Mouse (Mus musculus) testis, adult 2 months (tissue): ENCODE data around the gene Hoxd12. TPM values are rescaled to one million over a fixed set of nuclear protein-coding genes. Genes with fewer than 3 reads are reported as not detected.
A peak's percentile ranks its signal among the peaks of the same experiment; 100 is the strongest.

Experiments used
- H3K27ac ChIP-seq: fragments of 200-500 bp; 2 replicates; pipeline ENCODE4 v1.5.1; 2012; ENCODE audit warnings: low read depth, low read length; ENCODE audit not compliant: control insufficient read depth, insufficient read depth
- H3K27me3 ChIP-seq: fragments of 200-500 bp; 2 replicates; pipeline ENCODE4 v1.6.1; 2012; ENCODE audit warnings: mild to moderate bottlenecking, low read length, moderate library complexity; ENCODE audit not compliant: control insufficient read depth, insufficient read depth
- H3K36me3 ChIP-seq: fragments of 200-500 bp; 2 replicates; pipeline ENCODE4 v1.6.1; 2012; ENCODE audit warnings: mild to moderate bottlenecking, low read length; ENCODE audit not compliant: control insufficient read depth, insufficient read depth
- H3K4me1 ChIP-seq: fragments of 200-500 bp; 2 replicates; pipeline ENCODE4 v1.6.1; 2012; ENCODE audit warnings: low read length; ENCODE audit not compliant: control insufficient read depth, insufficient read depth
- H3K4me3 ChIP-seq: fragments of 200-500 bp; 2 replicates; pipeline ENCODE4 v1.5.1; 2012; ENCODE audit warnings: low read depth, mild to moderate bottlenecking, low read length, moderate library complexity, mixed read lengths; ENCODE audit not compliant: control insufficient read depth
- CTCF ChIP-seq: fragments of 200-500 bp; IDR thresholded peaks from 2 replicates; pipeline ENCODE4 v1.5.1; 2012; ENCODE audit warnings: low read depth, mild to moderate bottlenecking, inconsistent platforms, low read length, moderate library complexity; ENCODE audit not compliant: control insufficient read depth, insufficient read depth, insufficient replicate concordance
- POLR2A ChIP-seq: fragments of 200-500 bp; IDR thresholded peaks from 2 replicates; pipeline ENCODE4 v1.6.1; 2012; ENCODE audit warnings: low read depth, mild to moderate bottlenecking, inconsistent platforms, low read length, moderate library complexity; ENCODE audit not compliant: control insufficient read depth
- polyA plus RNA-seq: library from polyadenylated mRNA; depleted of rRNA; stranded (reverse); fragments of >200 nt; gene quantifications from 2 replicates; pipeline ENCODE4 v1.2.3, GENCODE M21; 2012

Gene Hoxd12
- polyA plus RNA-seq, 1 experiment, result not detected

DNA sequence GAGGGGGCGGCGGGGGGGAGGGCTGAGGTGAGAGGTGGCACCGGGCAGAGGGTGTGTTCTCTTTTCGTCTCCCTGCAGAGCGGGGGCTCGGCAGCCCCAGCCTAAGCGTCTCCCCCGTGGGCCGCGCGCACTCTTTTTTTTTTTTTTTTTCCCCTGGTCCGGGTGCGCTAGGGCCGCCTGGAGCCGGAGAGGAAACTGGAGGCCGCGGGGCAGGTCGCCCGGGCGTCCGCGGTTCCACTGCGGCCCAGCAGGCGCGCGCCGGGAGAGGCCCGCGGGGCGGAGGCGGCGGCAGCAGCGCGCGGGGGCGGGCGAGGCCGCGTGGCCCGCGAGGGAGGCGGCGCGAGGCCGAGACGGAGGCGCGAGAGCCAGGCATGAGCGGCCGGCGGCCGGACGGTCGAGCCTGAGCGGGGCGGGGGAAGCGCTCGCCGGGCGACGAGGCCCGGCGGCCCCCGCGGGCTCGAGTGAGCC, 30.2 kb downstream of the Hoxd12 start:
- Histone ChIP-seq H3K4me3 (peak overlapping the region; percentile 74), H3K27ac (peak overlapping the region; percentile 26), H3K4me1 (peaks cover 15% of the 10 kb centered on the region), H3K27me3 (no peaks in the 10 kb centered on the region), H3K36me3 (no peaks in the 10 kb centered on the region; the same call in 1 of the 2 replicates)
- TF ChIP-seq CTCF (no peak), POLR2A (no peak)

DNA sequence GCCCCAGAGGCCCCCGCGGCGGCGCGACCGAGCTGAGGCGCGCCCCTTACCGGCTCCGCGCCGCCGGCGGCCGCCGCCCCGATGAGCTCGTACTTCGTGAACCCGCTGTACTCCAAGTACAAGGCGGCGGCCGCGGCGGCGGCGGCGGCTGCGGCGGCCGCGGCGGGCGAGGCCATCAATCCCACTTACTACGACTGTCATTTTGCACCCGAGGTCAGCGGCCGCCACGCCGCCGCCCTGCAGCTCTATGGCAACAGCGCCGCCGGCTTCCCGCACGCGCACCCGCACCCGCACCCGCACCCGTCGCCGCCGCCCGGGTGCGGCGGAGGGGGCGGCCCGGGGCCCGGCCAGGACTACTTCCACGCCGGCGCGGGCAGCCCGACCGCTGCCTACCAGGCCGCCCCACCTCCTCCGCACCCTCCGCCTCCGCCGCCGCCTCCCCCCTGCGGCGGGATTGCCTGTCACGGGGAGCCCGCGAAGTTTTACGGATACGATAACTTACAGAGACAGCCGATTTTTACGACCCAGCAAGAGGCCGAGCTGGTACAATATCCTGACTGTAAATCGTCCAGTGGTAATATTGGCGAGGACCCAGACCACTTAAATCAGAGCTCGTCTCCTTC, 30.8 kb downstream of the Hoxd12 start:
- H3K36me3 ChIP-seq, result no peaks in the 10 kb centered on the region; the same call in 1 of the 2 replicates
- peaks cover 13% of the 10 kb centered on the region for H3K4me1 ChIP-seq
- no peaks in the 10 kb centered on the region for H3K27me3 ChIP-seq
- no peak for TF ChIP-seq CTCF
- TF ChIP-seq POLR2A, result peak; percentile 22; the same call in 1 of the 2 replicates
- peak overlapping the region; percentile 74 for H3K4me3 ChIP-seq
- H3K27ac ChIP-seq, result peak overlapping the region; percentile 26

DNA sequence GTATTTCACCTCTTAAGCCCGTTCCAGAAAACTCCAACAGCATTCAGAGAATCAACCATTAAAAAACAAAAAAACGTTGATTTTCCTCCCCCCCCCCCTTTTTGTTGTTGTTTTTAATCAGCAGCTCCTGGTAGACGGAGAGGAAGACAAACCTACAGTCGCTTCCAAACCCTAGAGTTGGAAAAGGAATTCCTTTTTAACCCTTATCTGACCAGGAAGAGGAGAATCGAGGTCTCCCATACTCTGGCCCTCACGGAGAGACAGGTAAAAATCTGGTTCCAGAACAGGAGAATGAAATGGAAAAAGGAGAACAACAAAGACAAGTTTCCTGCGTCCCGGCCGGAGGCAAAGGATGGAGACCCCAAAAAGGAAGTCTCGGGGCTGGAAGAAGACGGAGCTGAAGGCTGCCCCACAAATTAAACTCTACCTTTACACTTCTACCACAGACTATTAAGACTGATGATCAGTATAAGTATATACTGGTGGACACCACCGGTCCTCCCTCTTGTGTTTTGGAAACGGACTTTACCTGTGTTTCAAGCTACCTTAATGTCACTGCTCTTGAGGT, 31.7 kb downstream of the Hoxd12 start:
- H3K27me3 ChIP-seq, result no peaks in the 10 kb centered on the region
- no peaks in the 10 kb centered on the region; the same call in 1 of the 2 replicates for H3K36me3 ChIP-seq
- H3K4me3 ChIP-seq, result peak overlapping the region; percentile 74
- TF ChIP-seq CTCF (no peak), POLR2A (no peak)
- peaks cover 16% of the 10 kb centered on the region for H3K4me1 ChIP-seq
- H3K27ac ChIP-seq, result peak overlapping the region; percentile 30

DNA sequence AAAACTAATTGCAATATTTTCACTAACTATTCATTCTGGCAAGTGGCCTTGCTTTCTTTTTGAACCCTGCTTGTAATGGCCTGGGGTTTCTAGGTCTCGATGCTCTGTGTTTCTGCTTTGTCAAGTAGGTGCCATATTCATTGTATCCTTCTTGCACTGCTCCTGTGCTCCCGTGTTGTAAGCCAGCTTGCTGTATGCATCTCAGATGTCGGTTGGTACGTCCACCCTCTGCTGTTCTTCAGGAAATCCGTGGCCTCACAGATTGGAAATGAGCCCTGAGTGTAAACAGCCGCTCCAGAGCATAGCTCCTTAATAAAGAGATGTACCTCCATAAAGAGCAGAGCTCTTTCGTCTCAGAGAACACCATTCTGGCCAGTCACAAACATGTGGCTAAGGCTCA, 32.8 kb downstream of the Hoxd12 start:
- Histone ChIP-seq H3K4me1 (peaks cover 22% of the 10 kb centered on the region), H3K27me3 (peaks cover 7% of the 10 kb centered on the region; the same call in 1 of the 2 replicates), H3K27ac (peak overlapping the region; percentile 36; the same call in 1 of the 2 replicates), H3K36me3 (no peaks in the 10 kb centered on the region; the same call in 1 of the 2 replicates), H3K4me3 (peak overlapping the region; percentile 21; the same call in 1 of the 2 replicates)
- no peak for TF ChIP-seq CTCF
- no peak for TF ChIP-seq POLR2A

DNA sequence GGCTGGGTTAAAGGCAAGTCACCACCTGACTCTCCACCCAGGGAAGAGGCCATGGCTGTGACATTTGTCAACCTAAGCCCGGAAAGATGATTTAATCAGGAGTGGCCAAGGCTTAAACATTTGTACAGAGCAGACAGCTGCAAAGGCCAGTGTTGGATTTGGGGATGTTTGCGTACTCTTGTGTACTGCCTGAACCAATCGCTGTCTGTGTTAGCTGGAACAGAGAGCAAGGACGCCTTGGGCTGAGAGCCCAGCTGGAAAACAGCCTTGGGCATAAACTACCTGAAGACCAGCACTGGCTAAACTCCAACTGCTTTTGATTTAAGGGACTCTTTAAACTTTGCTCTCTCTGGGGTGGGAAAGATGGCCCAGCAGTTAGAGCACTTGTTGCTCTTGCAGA, 33.9 kb downstream of the Hoxd12 start:
- Histone ChIP-seq H3K4me3 (no peak overlapping the region), H3K27me3 (peaks cover 7% of the 10 kb centered on the region; the same call in 1 of the 2 replicates), H3K27ac (peak overlapping the region; percentile 49; the same call in 1 of the 2 replicates), H3K36me3 (no peaks in the 10 kb centered on the region; the same call in 1 of the 2 replicates), H3K4me1 (peaks cover 18% of the 10 kb centered on the region)
- no peak for TF ChIP-seq POLR2A
- TF ChIP-seq CTCF, result no peak

DNA sequence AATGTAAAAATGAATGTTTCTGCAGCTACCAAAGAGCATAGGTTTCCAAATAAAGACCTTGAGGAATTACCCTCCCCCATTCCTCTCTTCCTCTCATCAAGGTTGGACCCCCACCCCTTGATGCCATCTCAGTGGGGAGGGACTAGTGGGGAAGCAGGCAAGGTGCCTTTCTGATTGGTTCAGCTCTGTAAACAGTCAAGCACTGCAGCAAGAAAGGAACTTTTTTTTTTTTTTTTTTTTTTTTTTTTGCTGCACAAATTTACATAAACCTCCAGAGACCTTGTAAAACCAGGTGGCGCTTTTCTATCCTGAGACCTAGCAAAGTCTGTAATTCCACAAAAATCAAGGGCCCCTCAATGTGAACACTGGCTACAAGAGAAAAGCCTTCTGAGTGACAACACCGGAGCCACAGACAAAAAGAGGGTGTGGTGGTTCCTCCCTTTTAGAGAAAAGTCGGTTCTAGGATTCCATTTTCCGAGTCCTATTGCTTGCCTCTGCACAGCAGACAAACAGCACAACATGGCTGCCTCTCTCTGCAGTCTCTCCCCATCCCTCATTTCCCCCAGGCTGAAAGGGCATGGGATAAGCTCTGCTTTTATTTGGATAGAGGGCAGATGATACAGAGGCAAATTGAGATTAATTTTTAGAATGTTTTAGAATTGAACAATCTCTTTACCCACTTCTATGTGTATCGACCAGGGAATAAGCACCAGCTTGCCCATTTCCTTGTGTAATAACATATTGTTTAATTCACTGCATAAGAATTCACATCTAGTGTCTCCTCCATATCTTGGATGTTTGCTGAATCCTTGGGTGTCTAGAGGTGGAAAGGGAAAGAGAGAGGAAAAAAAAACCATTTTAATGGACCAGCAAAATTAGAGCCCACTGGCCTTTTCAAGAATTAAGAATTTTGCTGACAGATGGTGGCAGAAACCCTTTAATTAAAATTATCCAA, 34.9 kb downstream of the Hoxd12 start:
- H3K4me3 ChIP-seq, result no peak overlapping the region
- no peak overlapping the region for H3K27ac ChIP-seq

More for the DNA sequence above, 34.9 kb downstream of the Hoxd12 start:
- peaks cover 16% of the 10 kb centered on the region for H3K4me1 ChIP-seq
- no peak for TF ChIP-seq CTCF
- TF ChIP-seq POLR2A, result no peak
- no peaks in the 10 kb centered on the region; the same call in 1 of the 2 replicates for H3K36me3 ChIP-seq
- peaks cover 7% of the 10 kb centered on the region; the same call in 1 of the 2 replicates for H3K27me3 ChIP-seq
